In genomic region chr7:46559643-46560042, GRCm38 (mm10) we compare ENCODE assay signal across 9 mouse cellular contexts.
A peak's percentile ranks its signal among the peaks of the same experiment; 100 is the strongest.
DNase-seq lines count a peak whose midpoint lies in the region; ATAC-seq and TF ChIP-seq lines count a peak whose summit lies in the region.
"Had no signal": no experiment of that assay in that cellular context is flagged by ENCODE, and none has a peak within 500 bp of the region (broad histone marks: within the 10 kb centered on the region; RNA-seq: fewer than 3 reads in every experiment).

No protein-coding gene starts in this region.

- DNase-seq in gastrocnemius, adult 18-20 months (ENCODE audit: low spot score) = peak; percentile 30
- DNase-seq in gastrocnemius, postnatal 25 days = no peak
- DNase-seq in Patski (ENCODE audit: low read depth, low spot score) = peak; percentile 54
- DNase-seq in cerebellum, postnatal 14 days = peak; percentile 83
- peak; percentile 39 for DNase-seq in lung, adult 2 months
- DNase-seq in right cerebral cortex, adult 18-20 months = no peak
- no peak for DNase-seq in thymus, postnatal 4 days

- H3K36me3 ChIP-seq in forebrain, embryonic 16.5 days (ENCODE audit: control insufficient read depth, insufficient read depth) = no peaks in the 10 kb centered on the region
- H3K36me3 ChIP-seq: midbrain, embryonic 12.5 days had no signal

- POLR2A ChIA-PET in Patski (lab: Charles Lee) = no interaction called here

- TF ChIP-seq CTCF in Patski (IDR thresholded peaks at IDR 0.05) = no peak
- TF ChIP-seq CTCF in lung, adult 2 months (IDR thresholded peaks at IDR 0.05; ENCODE audit: insufficient read depth, low read length) = no peak

- peak; percentile 75 for ATAC-seq in Patski
- ATAC-seq in forebrain, embryonic 16.5 days = no peak

- in situ Hi-C loops in Patski (cut with MboI; ENCODE audit: low pct_unique_long_range_greater_than_20kb) = loop anchor here (10.0 kb wide), 1 partner anchor 165 kb away; the partner anchor contains the start of gene Kcnc1

- H3K9ac ChIP-seq in forebrain, embryonic 16.5 days (replicated peaks; ENCODE audit: low read depth, low read length) = no peak overlapping the region
- H3K9ac ChIP-seq: midbrain, embryonic 12.5 days had no signal

- TF ChIP-seq POLR2A in lung, adult 2 months (IDR thresholded peaks at IDR 0.05; ENCODE audit: borderline replicate concordance, extremely low read depth, low read depth, low read length) = no peak

- no peak overlapping the region for H3K27ac ChIP-seq in forebrain, embryonic 16.5 days (ENCODE audit: low read length)
- H3K27ac ChIP-seq: midbrain, embryonic 12.5 days had no signal

- H3K4me1 ChIP-seq in lung, adult 2 months (ENCODE audit: control insufficient read depth, insufficient read depth, low read length) = no peaks in the 10 kb centered on the region
- H3K4me1 ChIP-seq in forebrain, embryonic 16.5 days (replicated peaks; ENCODE audit: control insufficient read depth, insufficient read depth, low read length) = peaks cover 19% of the 10 kb centered on the region

- H3K4me2 ChIP-seq in forebrain, embryonic 16.5 days (ENCODE audit: low read length) = no peak overlapping the region
- H3K4me2 ChIP-seq: midbrain, embryonic 12.5 days had no signal

- H3K4me3 ChIP-seq in lung, adult 2 months (replicated peaks; ENCODE audit: extremely low read depth, low read depth, low read length) = no peak overlapping the region
- H3K4me3 ChIP-seq in forebrain, embryonic 16.5 days (replicated peaks; ENCODE audit: low read length) = no peak overlapping the region
- H3K4me3 ChIP-seq: midbrain, embryonic 12.5 days had no signal

- CTCF ChIA-PET in Patski (lab: Charles Lee) = interaction anchor here (1.6 to 1.7 kb wide), 2 partner anchors 9 to 10 kb away, joined by 4 to 5 read pairs; no protein-coding TSS in a partner anchor

- H3K9me3 ChIP-seq in forebrain, embryonic 16.5 days (ENCODE audit: control insufficient read depth, low read length) = no peaks in the 10 kb centered on the region
- H3K9me3 ChIP-seq: midbrain, embryonic 12.5 days had no signal

- H3K27me3 ChIP-seq in Patski = no peaks in the 10 kb centered on the region
- H3K27me3 ChIP-seq in forebrain, embryonic 16.5 days (replicated peaks; ENCODE audit: control insufficient read depth, insufficient read depth, low read length) = no peaks in the 10 kb centered on the region
- H3K27me3 ChIP-seq: midbrain, embryonic 12.5 days had no signal

- 57% methylated on average over 6 of the region's 6 CpGs for WGBS in lung, adult 2 months
- 86% methylated on average over 6 of the region's 6 CpGs for WGBS in forebrain, embryonic 16.5 days

Comparison
In these comparisons a context has a peak if more than half of its experiments do, and no peak if none do; other contexts are left out.
1. DNase-seq: peak in gastrocnemius, adult 18-20 months (single experiment), Patski (single experiment), cerebellum, postnatal 14 days (2 of 2) and lung, adult 2 months (single experiment); none in gastrocnemius, postnatal 25 days (single experiment), right cerebral cortex, adult 18-20 months (single experiment) and thymus, postnatal 4 days (single experiment).